Mouse (Mus musculus) lung, postnatal 36 days (tissue): ENCODE results near the gene Cfap221.

Experiments
- DNase-seq: peaks from one replicate; pipeline ENCODE4 v3.0.0; 2022; ENCODE audit warnings: mixed read lengths

Cfap221 gene

GRCm38 (mm10) chr1:119996798-119997581 is at the start of gene Cfap221:
Gene Cfap221 (minus strand): TSS chr1:119997234.
- DNase-seq, result peak; percentile 62

GRCm38 (mm10) chr1:120044584-120044983 is 47.5 kb upstream of the Cfap221 start:
- DNase-seq, result no peak

GRCm38 (mm10) chr1:120042421-120042820 is 45.4 kb upstream of the Cfap221 start:
- DNase-seq, result no peak

- DNase-seq, result no peak
Observed at GRCm38 (mm10) chr1:120038594-120038993, 41.6 kb upstream of the Cfap221 start.

- DNase-seq, result peak; percentile 27
Observed at GRCm38 (mm10) chr1:120037021-120037683, 40.1 kb upstream of the Cfap221 start.

GRCm38 (mm10) chr1:120035456-120036034 is 38.5 kb upstream of the Cfap221 start:
- DNase-seq, result no peak

GRCm38 (mm10) chr1:120034793-120035192 is 37.8 kb upstream of the Cfap221 start:
- DNase-seq, result no peak

- DNase-seq, result no peak
Observed at GRCm38 (mm10) chr1:120033469-120033854, 36.4 kb upstream of the Cfap221 start.

GRCm38 (mm10) chr1:120032804-120033468 is 35.9 kb upstream of the Cfap221 start:
- peak; percentile 91 for DNase-seq

GRCm38 (mm10) chr1:120030474-120030873 is 33.4 kb upstream of the Cfap221 start:
- no peak for DNase-seq

GRCm38 (mm10) chr1:120027693-120028092 is 30.7 kb upstream of the Cfap221 start:
- DNase-seq, result peak; percentile 27

- no peak for DNase-seq
Observed at GRCm38 (mm10) chr1:120025050-120025439, 28.0 kb upstream of the Cfap221 start.

- DNase-seq, result no peak
Observed at GRCm38 (mm10) chr1:120024331-120025049, 27.5 kb upstream of the Cfap221 start.

- DNase-seq, result no peak
Observed at GRCm38 (mm10) chr1:120021951-120022350, 24.9 kb upstream of the Cfap221 start.

- no peak for DNase-seq
Observed at GRCm38 (mm10) chr1:120020322-120020897, 23.4 kb upstream of the Cfap221 start.

GRCm38 (mm10) chr1:120019428-120019827 is 22.4 kb upstream of the Cfap221 start:
- DNase-seq, result no peak

- no peak for DNase-seq
Observed at GRCm38 (mm10) chr1:120018900-120019299, 21.9 kb upstream of the Cfap221 start.

- peak; percentile 17 for DNase-seq
Observed at GRCm38 (mm10) chr1:120016240-120016639, 19.2 kb upstream of the Cfap221 start.

GRCm38 (mm10) chr1:120013111-120013510 is 16.1 kb upstream of the Cfap221 start:
- DNase-seq, result peak; percentile 65

- DNase-seq, result no peak
Observed at GRCm38 (mm10) chr1:120012638-120013037, 15.6 kb upstream of the Cfap221 start.

- no peak for DNase-seq
Observed at GRCm38 (mm10) chr1:120007851-120008588, 11.0 kb upstream of the Cfap221 start.
